Mouse (Mus musculus) gonadal fat pad, adult 2 months (tissue): ENCODE data around the gene Ttc8. TPM values are rescaled to one million over a fixed set of nuclear protein-coding genes. Genes with fewer than 3 reads are reported as not detected.

Experiments
- DNase-seq: peaks from one replicate; pipeline ENCODE4 v3.0.0-alpha.2; 2012; ENCODE audit warnings: low read depth
- polyA plus RNA-seq: library from polyadenylated mRNA; depleted of rRNA; stranded (reverse); fragments of >200 nt; gene quantifications from 2 replicates; pipeline ENCODE4 v1.2.3, GENCODE M21; 2012; rRNA removed

Gene Ttc8
- polyA plus RNA-seq, 1 experiment, result 17.7 TPM

GRCm38 (mm10) chr12:99028665-99029064, 108.3 kb downstream of the Ttc8 start:
- DNase-seq, result no peak

- DNase-seq, result no peak
Measured at GRCm38 (mm10) chr12:99030022-99030421, 109.6 kb downstream of the Ttc8 start.

Other genes starting within 250 kb of the Ttc8 start
- gene Ptpn21, start 183.2 kb upstream of the Ttc8 start, polyA plus RNA-seq, result 12.4 and 13.0 TPM in 2 replicates
- gene Zc3h14, start 173.6 kb upstream of the Ttc8 start, polyA plus RNA-seq, result 50.5 and 56.5 TPM in 2 replicates
- 7.8 and 9.9 TPM in 2 replicates for gene Eml5, start 19.1 kb upstream of the Ttc8 start, polyA plus RNA-seq